Mouse (Mus musculus) stomach, postnatal 0 days (tissue): ENCODE results near the gene Csrnp1. TPM values are rescaled to one million over a fixed set of nuclear protein-coding genes. Genes with fewer than 3 reads are reported as not detected.

ENCODE experiments used
- ATAC-seq: fragments of 200-750 bp; cut with Nextera tagmentation; 2 replicates; pipeline ENCODE4 v1.8.0; 2017; ENCODE audit not compliant: low FRiP score, low TSS enrichment
- DNase-seq: peaks from one replicate; pipeline ENCODE4 v3.0.0-alpha.2; 2016; ENCODE audit warnings: low spot score
- H3K27ac ChIP-seq: fragments of 300-500 bp; sonication (generic); replicated peaks from 2 replicates; pipeline ENCODE4 v1.5.1; 2014; ENCODE audit warnings: mild to moderate bottlenecking, control low read depth
- H3K27me3 ChIP-seq: fragments of 300-500 bp; sonication (generic); 2 replicates; pipeline ENCODE4 v1.6.1; 2014; ENCODE audit warnings: low read length; ENCODE audit not compliant: control insufficient read depth, insufficient read depth
- H3K36me3 ChIP-seq: fragments of 300-500 bp; sonication (generic); 2 replicates; pipeline ENCODE4 v1.6.1; 2014; ENCODE audit warnings: low read length, mixed read lengths; ENCODE audit not compliant: control insufficient read depth, insufficient read depth
- H3K4me1 ChIP-seq: fragments of 300-500 bp; sonication (generic); replicated peaks from 2 replicates; pipeline ENCODE4 v1.6.1; 2014; ENCODE audit warnings: antibody characterized with exemption; ENCODE audit not compliant: control insufficient read depth, insufficient read depth
- H3K4me2 ChIP-seq: fragments of 300-500 bp; sonication (generic); replicated peaks from 2 replicates; pipeline ENCODE4 v1.6.1; 2014; ENCODE audit warnings: low read depth, mild to moderate bottlenecking, control low read depth, moderate library complexity
- H3K4me3 ChIP-seq: fragments of 300-500 bp; sonication (generic); 2 replicates; pipeline ENCODE4 v1.5.1; 2014; ENCODE audit warnings: low read depth, low read length, control low read depth
- H3K9ac ChIP-seq: fragments of 300-500 bp; sonication (generic); 2 replicates; pipeline ENCODE4 v1.6.1; 2014; ENCODE audit warnings: mild to moderate bottlenecking, low read length, control low read depth, mixed read lengths
- H3K9me3 ChIP-seq: fragments of 300-500 bp; sonication (generic); 2 replicates; pipeline ENCODE4 v1.6.1; 2016; ENCODE audit warnings: low read length; ENCODE audit not compliant: control insufficient read depth
- CTCF ChIP-seq: IDR thresholded peaks from 2 replicates; pipeline ENCODE4 v1.5.1; 2016; ENCODE audit warnings: antibody characterized with exemption, low read depth, mild to moderate bottlenecking, moderate library complexity
- EP300 ChIP-seq: optimal IDR thresholded peaks from 2 replicates; pipeline ENCODE3; 2016; ENCODE audit warnings: antibody characterized with exemption
- WGBS: fragments of 180-500 bp; shearing (Covaris S2); extraction: QIAGEN DNeasy Blood & Tissue Kit; methylation state at CpG from one replicate; pipeline ENCODE4 v1.1.7; 2014; 5-methylcytosine and 5-hydroxymethylcytosine counted together
- polyA plus RNA-seq: library from polyadenylated mRNA; unstranded; fragments of >200 nt; fragmentation: Nextera tagmentation; extraction: Ambion mirVana; gene quantifications from 2 replicates; pipeline ENCODE4 v1.2.1, GENCODE M21; 2015

The Csrnp1 gene
- polyA plus RNA-seq, 1 experiment from 2014 or later = 5.5 TPM

DNA sequence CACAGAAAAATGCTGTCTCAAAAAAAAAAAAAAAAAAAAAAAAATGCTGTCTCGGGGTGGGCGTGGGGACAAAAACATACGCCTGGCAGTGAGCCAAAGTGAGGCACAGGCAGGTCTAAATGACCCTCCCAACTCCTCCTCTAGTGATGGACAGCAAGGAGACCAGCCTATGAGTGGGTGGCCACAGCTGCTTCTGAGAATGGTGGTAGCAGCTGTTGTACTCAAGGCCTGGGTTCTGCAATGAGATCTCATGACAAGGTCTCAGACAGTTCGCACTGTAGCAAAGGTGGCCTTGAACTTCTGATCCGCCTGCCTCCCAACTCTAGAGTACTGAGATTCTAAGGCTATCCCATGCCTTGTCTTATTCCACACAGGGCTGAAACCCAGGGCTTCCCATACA is 43.1 kb downstream of the Csrnp1 start:
- Histone ChIP-seq H3K9me3 (no peaks in the 10 kb centered on the region), H3K4me1 (no peaks in the 10 kb centered on the region), H3K27ac (no peak overlapping the region), H3K36me3 (no peaks in the 10 kb centered on the region), H3K4me2 (no peak overlapping the region), H3K27me3 (no peaks in the 10 kb centered on the region), H3K4me3 (no peak overlapping the region), H3K9ac (no peak overlapping the region)
- ATAC-seq (no peak), DNase-seq (no peak)
- TF ChIP-seq EP300 = no peak
- no peak for TF ChIP-seq CTCF
- WGBS = 67% methylated on average over 5 of the region's 5 CpGs

GRCm38 (mm10) chr9:119939646-119940045 is 44.8 kb downstream of the Csrnp1 start:
- ATAC-seq = no peak
- no peak overlapping the region for H3K4me2 ChIP-seq
- no peaks in the 10 kb centered on the region for H3K4me1 ChIP-seq

DNA sequence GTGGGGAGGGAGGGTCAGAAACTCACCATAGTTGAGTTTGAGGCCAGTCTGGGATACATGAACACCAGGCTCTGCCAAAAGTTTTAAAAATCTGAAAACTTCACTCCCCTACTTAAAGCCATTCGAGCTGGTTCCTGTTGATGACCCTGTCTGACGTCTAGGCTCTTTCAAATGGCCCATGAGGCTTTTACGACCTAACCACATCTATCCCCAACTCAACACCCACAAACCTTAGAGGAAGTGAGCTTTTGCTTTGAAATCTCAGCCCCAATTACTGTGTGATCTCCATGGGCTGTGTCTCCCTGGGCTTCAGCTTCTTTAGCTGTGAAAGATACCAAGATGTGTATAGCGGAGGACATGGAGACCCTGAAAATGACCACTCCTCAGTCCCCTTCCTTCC is 46.0 kb downstream of the Csrnp1 start:
- DNase-seq (no peak), ATAC-seq (no peak)
- Histone ChIP-seq H3K4me1 (no peaks in the 10 kb centered on the region), H3K4me2 (no peak overlapping the region), H3K9ac (no peak overlapping the region), H3K27me3 (no peaks in the 10 kb centered on the region), H3K4me3 (no peak overlapping the region), H3K9me3 (no peaks in the 10 kb centered on the region), H3K36me3 (no peaks in the 10 kb centered on the region), H3K27ac (no peak overlapping the region)
- 79% methylated on average over 4 of the region's 4 CpGs for WGBS
- TF ChIP-seq EP300 = no peak
- TF ChIP-seq CTCF = no peak

More at GRCm38 (mm10) chr9:119939646-119940045, 44.8 kb downstream of the Csrnp1 start:
- no peak overlapping the region for H3K9ac ChIP-seq
- H3K27me3 ChIP-seq = no peaks in the 10 kb centered on the region
- no peaks in the 10 kb centered on the region for H3K36me3 ChIP-seq
- no peak for DNase-seq
- no peak overlapping the region for H3K27ac ChIP-seq
- no peak overlapping the region for H3K4me3 ChIP-seq
- WGBS = 64% methylated on average over 10 of the region's 10 CpGs
- H3K9me3 ChIP-seq = no peaks in the 10 kb centered on the region
- TF ChIP-seq CTCF = no peak
- TF ChIP-seq EP300 = no peak

DNA sequence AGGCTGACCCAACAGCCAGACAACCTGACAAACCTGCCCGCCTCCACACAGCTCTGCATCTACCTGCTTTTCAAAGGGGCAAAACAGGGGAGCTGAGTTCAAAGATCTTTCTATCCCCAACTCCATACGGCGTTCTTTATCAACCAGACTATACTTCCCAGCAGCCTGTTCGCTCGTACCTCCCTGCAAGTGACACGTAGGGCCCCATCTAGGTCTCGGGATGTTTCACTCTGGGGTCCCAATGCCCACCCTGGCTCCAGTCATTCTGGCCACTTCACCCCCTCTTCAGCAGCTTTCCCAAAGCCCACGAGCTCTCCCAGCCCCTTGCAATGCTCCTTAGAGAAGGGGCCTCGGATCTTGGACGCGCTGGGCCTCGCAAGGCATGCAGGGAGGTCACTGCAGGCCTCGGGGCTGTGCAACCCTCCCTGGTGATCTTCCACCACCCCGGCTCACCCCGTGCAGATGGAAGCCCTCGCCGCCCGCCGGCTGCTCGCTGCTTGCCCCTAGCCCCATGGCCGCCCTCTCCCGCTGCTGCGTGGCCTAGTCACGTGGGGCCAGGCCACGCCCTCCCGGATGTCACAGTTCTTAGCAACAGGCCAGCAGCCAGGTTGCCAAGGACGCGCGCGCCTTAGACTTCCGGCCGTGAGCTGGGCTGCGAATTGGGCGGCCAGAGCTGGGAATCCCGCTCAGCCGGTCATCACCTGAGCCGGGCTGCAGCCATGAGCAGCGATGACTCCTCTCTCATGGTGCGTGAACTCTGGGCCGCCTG is 47.3 kb downstream of the Csrnp1 start, which contains the start of the genes Gorasp1 and Ttc21a:
Gene Gorasp1 (minus strand): TSS at position 561 of the 769 bp plus-strand sequence.
Gene Ttc21a (plus strand): TSS at position 602 of the 769 bp plus-strand sequence.
- H3K27me3 ChIP-seq = no peaks in the 10 kb centered on the region
- peak within 1 kb of the TSS; percentile 91 for H3K4me2 ChIP-seq
- peak within 1 kb of the TSS; percentile 84 for H3K9ac ChIP-seq
- no peaks in the 10 kb centered on the region for H3K36me3 ChIP-seq
- no peaks in the 10 kb centered on the region for H3K9me3 ChIP-seq
- H3K4me3 ChIP-seq = peak within 1 kb of the TSS; percentile 74
- WGBS = 2% methylated on average over 40 of the region's 40 CpGs
- peak; percentile 96 for DNase-seq
- peak within 1 kb of the TSS; percentile 90 for H3K27ac ChIP-seq
- ATAC-seq = peak; percentile 90
- H3K4me1 ChIP-seq = no peaks in the 10 kb centered on the region
- no peak for TF ChIP-seq EP300
- TF ChIP-seq CTCF = no peak

DNA sequence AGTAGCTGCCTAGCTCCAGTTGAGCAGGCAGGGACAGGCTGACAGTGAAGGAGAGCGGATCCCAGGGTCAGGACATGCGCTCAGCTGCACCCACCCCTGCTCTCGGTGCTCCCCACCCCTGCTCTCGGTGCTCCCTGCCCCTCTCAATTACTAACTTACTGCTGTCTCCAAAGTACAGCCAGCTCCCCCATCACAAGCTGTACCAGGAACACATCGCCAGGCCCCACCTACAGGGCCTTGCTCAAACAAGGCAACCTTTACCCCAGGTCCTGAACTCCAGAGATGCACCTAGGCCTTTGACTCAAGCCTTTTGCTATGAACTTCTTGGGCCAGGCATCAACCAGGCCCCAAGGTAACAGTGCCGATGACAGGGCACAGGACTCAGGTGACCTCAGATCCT is 50.8 kb downstream of the Csrnp1 start:
- Histone ChIP-seq H3K4me2 (no peak overlapping the region), H3K27me3 (no peaks in the 10 kb centered on the region), H3K4me1 (no peaks in the 10 kb centered on the region), H3K4me3 (no peak overlapping the region), H3K9me3 (no peaks in the 10 kb centered on the region), H3K9ac (no peak overlapping the region), H3K27ac (no peak overlapping the region), H3K36me3 (peaks cover 14% of the 10 kb centered on the region)
- ATAC-seq = no peak
- DNase-seq = no peak
- TF ChIP-seq CTCF (no peak), EP300 (no peak)
- WGBS = 91% methylated on average over 6 of the region's 6 CpGs

DNA sequence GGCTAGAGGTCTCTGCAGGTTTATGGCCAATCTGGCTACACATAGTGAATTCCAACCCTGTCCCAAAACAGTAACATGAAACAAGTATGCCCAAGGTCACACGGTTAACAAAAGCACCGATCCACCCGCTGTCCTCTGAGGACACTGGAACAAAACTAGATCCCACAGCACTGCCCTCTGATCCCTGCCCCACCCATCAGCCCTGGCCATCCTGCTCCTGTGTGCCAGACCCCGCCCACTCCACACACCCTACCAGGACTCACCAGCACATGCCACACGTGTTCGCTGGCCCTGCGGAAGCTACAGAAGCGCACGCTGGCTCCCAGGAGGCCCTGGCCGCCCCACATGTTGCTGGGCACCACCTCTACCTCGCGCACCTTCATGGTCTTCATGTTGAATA is 52.1 kb downstream of the Csrnp1 start:
- H3K27ac ChIP-seq = no peak overlapping the region
- H3K9ac ChIP-seq = no peak overlapping the region
- ATAC-seq (peak; percentile 75), DNase-seq (peak; percentile 81)
- no peaks in the 10 kb centered on the region for H3K9me3 ChIP-seq
- 63% methylated on average over 12 of the region's 12 CpGs for WGBS
- TF ChIP-seq EP300 = no peak
- TF ChIP-seq CTCF = no peak
- H3K27me3 ChIP-seq = no peaks in the 10 kb centered on the region
- H3K4me1 ChIP-seq = no peaks in the 10 kb centered on the region
- H3K4me2 ChIP-seq = no peak overlapping the region
- H3K4me3 ChIP-seq = no peak overlapping the region
- peaks cover 25% of the 10 kb centered on the region for H3K36me3 ChIP-seq
